Mouse (Mus musculus) brain, embryonic 14.5 days (tissue): Measurements from ENCODE around the gene Pou5f2. TPM values are rescaled to one million over a fixed set of nuclear protein-coding genes. Genes with fewer than 3 reads are reported as not detected.

Experiments used
- DNase-seq: peaks from one replicate; pipeline ENCODE4 v3.0.0-alpha.2; 2011; ENCODE audit warnings: low read depth
- CTCF ChIP-seq: fragments of 200-500 bp; IDR thresholded peaks from 2 replicates; pipeline ENCODE4 v1.5.1; 2012; ENCODE audit warnings: inconsistent platforms, mild to moderate bottlenecking, moderate library complexity, borderline replicate concordance; ENCODE audit not compliant: insufficient read depth, insufficient read length; ENCODE audit errors: extremely low read depth
- POLR2A ChIP-seq: fragments of 200-500 bp; IDR thresholded peaks from 2 replicates; pipeline ENCODE4 v1.6.1; 2012; ENCODE audit warnings: mild to moderate bottlenecking, inconsistent platforms, borderline replicate concordance; ENCODE audit not compliant: poor library complexity, insufficient read depth, insufficient read length, severe bottlenecking; ENCODE audit errors: extremely low read depth
- polyA plus RNA-seq: library from polyadenylated mRNA; depleted of rRNA; stranded (reverse); fragments of >200 nt; gene quantifications from 2 replicates; pipeline ENCODE4 v1.2.3, GENCODE M21; 2012; rRNA removed

The Pou5f2 gene
- polyA plus RNA-seq, 1 experiment: 0.71 TPM

DNA sequence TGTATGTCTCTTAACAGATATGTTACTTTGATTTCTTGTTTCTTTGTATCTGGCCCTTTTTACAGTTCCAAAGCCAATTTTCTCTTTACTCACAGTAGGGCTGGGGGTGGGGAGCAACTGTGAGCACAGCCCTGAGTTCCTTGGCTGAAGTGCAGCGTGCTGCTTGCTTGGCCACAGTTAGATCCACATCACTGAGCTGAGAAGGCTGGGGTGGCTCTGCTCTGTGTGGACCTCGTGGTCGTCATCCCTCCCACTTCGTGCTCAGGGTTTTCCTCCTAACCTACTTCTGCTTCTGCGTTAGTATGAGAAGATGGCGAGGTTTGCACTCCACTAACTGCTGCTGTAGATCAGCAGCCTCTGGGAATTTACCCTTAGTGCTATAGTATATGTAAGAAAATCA, 18.5 kb downstream of the Pou5f2 start:
- no peak for DNase-seq

DNA sequence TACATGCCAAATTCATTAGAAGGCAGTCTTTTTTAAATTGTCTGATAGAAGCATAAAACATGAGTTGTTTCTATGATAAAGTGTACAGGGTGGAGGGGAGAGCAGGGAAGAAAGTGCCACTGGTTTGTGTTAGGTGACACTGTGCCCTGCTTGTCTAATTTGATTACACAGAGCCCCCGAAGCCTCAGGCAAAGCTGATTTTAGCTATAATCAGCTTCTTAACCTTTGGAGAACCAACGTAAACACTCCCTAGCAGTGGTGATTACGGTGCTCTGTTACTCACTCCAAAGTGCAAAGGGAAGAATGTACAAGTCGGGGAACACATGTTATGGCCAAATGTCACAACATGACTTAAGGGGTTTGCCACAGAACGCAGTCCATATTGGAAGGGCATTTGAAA, 20.4 kb downstream of the Pou5f2 start:
- TF ChIP-seq CTCF: no peak
- TF ChIP-seq POLR2A: no peak
- DNase-seq: no peak

More for the DNA sequence above, 18.5 kb downstream of the Pou5f2 start:
- TF ChIP-seq CTCF (no peak), POLR2A (no peak)

Other genes starting within 250 kb of the Pou5f2 start
- 465 and 624 TPM in 2 replicates for gene Nr2f1, start 174.9 kb downstream of the Pou5f2 start, polyA plus RNA-seq